Mouse (Mus musculus) kidney, postnatal 0 days (tissue): ENCODE measurements at regions not wholly inside any gene's neighbourhood (a gene's known extent, or its start where the extent isn't known, plus 50 kb on each side); places are given as distances from the start of the nearest gene placed in this dataset.

Experiments used
- ATAC-seq: fragments of 200-750 bp; cut with Nextera tagmentation; replicated peaks from 2 replicates; pipeline ENCODE4 v1.8.0; 2017; ENCODE audit warnings: low read depth, moderate number of reproducible peaks, moderate TSS enrichment, moderate library complexity; ENCODE audit not compliant: low FRiP score
- DNase-seq: peaks from one replicate; pipeline ENCODE4 v3.0.0-alpha.2; 2016; ENCODE audit warnings: low spot score
- H3K27ac ChIP-seq: fragments of 300-500 bp; sonication (generic); 2 replicates; pipeline ENCODE4 v1.5.1; 2014; ENCODE audit warnings: mild to moderate bottlenecking
- H3K27me3 ChIP-seq: fragments of 300-500 bp; sonication (generic); 2 replicates; pipeline ENCODE4 v1.6.1; 2014; ENCODE audit warnings: low read length, mixed read lengths; ENCODE audit not compliant: insufficient read depth
- H3K36me3 ChIP-seq: fragments of 300-500 bp; sonication (generic); 2 replicates; pipeline ENCODE4 v1.6.1; 2014; ENCODE audit warnings: low read length, mixed read lengths; ENCODE audit not compliant: insufficient read depth
- H3K4me1 ChIP-seq: fragments of 300-500 bp; sonication (generic); replicated peaks from 2 replicates; pipeline ENCODE4 v1.6.1; 2014; ENCODE audit warnings: antibody characterized with exemption, low read length, mixed read lengths; ENCODE audit not compliant: insufficient read depth
- H3K4me2 ChIP-seq: fragments of 300-500 bp; sonication (generic); 2 replicates; pipeline ENCODE4 v1.6.1; 2014; ENCODE audit warnings: mild to moderate bottlenecking, low read length, moderate library complexity, mixed read lengths
- H3K4me3 ChIP-seq: fragments of 300-500 bp; sonication (generic); replicated peaks from 2 replicates; pipeline ENCODE4 v1.5.1; 2014; ENCODE audit warnings: low read depth, low read length
- H3K9ac ChIP-seq: fragments of 300-500 bp; sonication (generic); 2 replicates; pipeline ENCODE4 v1.6.1; 2014; ENCODE audit warnings: low read depth, low read length
- H3K9me3 ChIP-seq: fragments of 300-500 bp; sonication (generic); replicated peaks from 2 replicates; pipeline ENCODE4 v1.6.1; 2016; ENCODE audit warnings: low read length, inconsistent platforms, mixed read lengths
- CTCF ChIP-seq: IDR thresholded peaks from 2 replicates; pipeline ENCODE4 v1.5.1; 2016; ENCODE audit warnings: antibody characterized with exemption, low read depth, mild to moderate bottlenecking, moderate library complexity
- WGBS: fragments of 180-500 bp; shearing (Covaris S2); extraction: QIAGEN DNeasy Blood & Tissue Kit; methylation state at CpG from one replicate; pipeline ENCODE4 v1.1.7; 2014; 5-methylcytosine and 5-hydroxymethylcytosine counted together

- H3K9me3 ChIP-seq = no peaks in the 10 kb centered on the region
- no peak overlapping the region for H3K27ac ChIP-seq
- no peak overlapping the region for H3K4me2 ChIP-seq
- no peak overlapping the region for H3K4me3 ChIP-seq
- no peak for TF ChIP-seq CTCF
- 77% methylated on average over 4 of the region's 4 CpGs for WGBS
- H3K36me3 ChIP-seq = no peaks in the 10 kb centered on the region
- no peak overlapping the region for H3K9ac ChIP-seq
- DNase-seq = peak; percentile 54
- H3K4me1 ChIP-seq = no peaks in the 10 kb centered on the region
- no peaks in the 10 kb centered on the region for H3K27me3 ChIP-seq
- ATAC-seq = no peak
Measured at GRCm38 (mm10) chr13:51293047-51293446, 115.4 kb upstream of the S1pr3 start.

GRCm38 (mm10) chr13:51295872-51296271 is 112.6 kb upstream of the S1pr3 start:
- H3K27me3 ChIP-seq = no peaks in the 10 kb centered on the region
- no peak overlapping the region for H3K4me3 ChIP-seq
- ATAC-seq (no peak), DNase-seq (no peak)
- WGBS = 23% methylated on average over 3 of the region's 3 CpGs
- TF ChIP-seq CTCF = no peak
- H3K27ac ChIP-seq = no peak overlapping the region
- no peaks in the 10 kb centered on the region for H3K4me1 ChIP-seq
- no peaks in the 10 kb centered on the region for H3K9me3 ChIP-seq
- no peak overlapping the region for H3K9ac ChIP-seq
- H3K4me2 ChIP-seq = no peak overlapping the region
- no peaks in the 10 kb centered on the region for H3K36me3 ChIP-seq

GRCm38 (mm10) chr13:51297231-51297880 is 111.1 kb upstream of the S1pr3 start:
- Histone ChIP-seq H3K9me3 (no peaks in the 10 kb centered on the region), H3K27me3 (no peaks in the 10 kb centered on the region), H3K27ac (0 out of 2 replicates have a peak overlapping the region, but pooled peaks have one; percentile 10), H3K4me1 (no peaks in the 10 kb centered on the region), H3K36me3 (no peaks in the 10 kb centered on the region), H3K4me2 (no peak overlapping the region), H3K4me3 (no peak overlapping the region), H3K9ac (no peak overlapping the region)
- no peak for ATAC-seq
- no peak for DNase-seq
- no peak for TF ChIP-seq CTCF
- 86% methylated on average over 13 of the region's 13 CpGs for WGBS

DNA sequence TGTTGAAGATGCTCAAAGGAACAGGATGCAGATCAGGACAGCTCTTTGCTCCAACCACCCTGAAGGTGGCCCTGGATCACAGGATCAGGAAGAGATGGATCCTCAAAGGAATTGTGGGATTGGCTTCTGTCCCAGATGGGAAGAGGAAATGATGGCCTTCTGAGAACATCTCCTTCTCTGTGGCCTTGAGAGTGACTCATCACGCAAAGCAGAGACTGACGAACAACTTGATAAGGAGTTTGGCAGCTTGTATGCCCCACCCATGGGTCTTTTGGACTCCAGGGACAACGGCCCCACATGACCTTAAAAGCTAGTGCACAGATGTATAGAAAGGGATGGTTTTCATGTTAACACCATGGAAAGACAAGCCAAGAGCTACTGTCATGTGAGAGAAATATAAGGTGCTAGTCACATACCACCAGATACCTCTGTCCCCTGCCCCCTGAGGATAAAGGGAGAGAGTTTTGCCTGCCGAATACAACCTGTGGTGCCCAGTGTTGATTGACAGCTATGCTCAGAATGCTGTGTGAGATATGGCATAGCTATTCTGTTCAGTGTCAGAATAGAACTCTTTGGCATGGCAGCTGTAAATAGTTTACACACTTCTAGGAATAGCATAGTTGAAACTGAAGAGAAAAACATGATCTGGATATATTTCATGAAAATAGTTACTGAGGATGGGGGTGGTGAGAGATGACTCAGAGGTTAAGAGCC is 109.2 kb upstream of the S1pr3 start:
- Histone ChIP-seq H3K4me1 (no peaks in the 10 kb centered on the region), H3K27me3 (no peaks in the 10 kb centered on the region), H3K27ac (no peak overlapping the region), H3K4me3 (no peak overlapping the region), H3K9ac (no peak overlapping the region), H3K9me3 (no peaks in the 10 kb centered on the region), H3K36me3 (no peaks in the 10 kb centered on the region), H3K4me2 (no peak overlapping the region)
- DNase-seq (no peak), ATAC-seq (no peak)
- no peak for TF ChIP-seq CTCF
- WGBS = 66% methylated on average over 4 of the region's 4 CpGs

DNA sequence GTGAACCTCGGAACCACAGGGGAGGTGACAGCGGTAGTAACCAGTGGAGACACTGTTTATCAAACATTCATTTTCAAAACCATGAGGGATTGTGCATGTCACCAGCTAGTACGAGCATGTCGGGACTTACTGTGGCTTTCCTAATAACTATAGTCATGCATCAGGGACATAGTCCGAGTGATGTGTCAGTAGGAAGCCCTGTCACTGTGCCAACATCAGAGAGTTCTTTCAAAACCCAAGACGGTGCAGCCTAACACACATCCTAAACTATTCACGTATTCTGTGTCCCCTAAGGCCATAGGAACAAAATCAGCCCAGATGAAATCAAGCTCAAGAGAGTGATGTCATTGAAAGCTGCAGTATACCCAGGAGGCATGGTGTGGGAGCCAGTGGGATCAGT is 107.0 kb upstream of the S1pr3 start:
- no peak overlapping the region for H3K27ac ChIP-seq
- DNase-seq (no peak), ATAC-seq (no peak)
- H3K27me3 ChIP-seq = no peaks in the 10 kb centered on the region
- no peak overlapping the region for H3K4me2 ChIP-seq
- H3K4me1 ChIP-seq = no peaks in the 10 kb centered on the region
- H3K4me3 ChIP-seq = no peak overlapping the region
- no peak for TF ChIP-seq CTCF
- 86% methylated on average over 7 of the region's 7 CpGs for WGBS
- no peak overlapping the region for H3K9ac ChIP-seq
- no peaks in the 10 kb centered on the region for H3K36me3 ChIP-seq
- H3K9me3 ChIP-seq = no peaks in the 10 kb centered on the region

GRCm38 (mm10) chr13:51303112-51303511 is 105.3 kb upstream of the S1pr3 start:
- ATAC-seq (no peak), DNase-seq (no peak)
- Histone ChIP-seq H3K36me3 (no peaks in the 10 kb centered on the region), H3K4me2 (no peak overlapping the region), H3K4me1 (no peaks in the 10 kb centered on the region), H3K27ac (no peak overlapping the region), H3K9me3 (no peaks in the 10 kb centered on the region), H3K9ac (no peak overlapping the region), H3K27me3 (no peaks in the 10 kb centered on the region), H3K4me3 (no peak overlapping the region)
- 68% methylated on average over 3 of the region's 3 CpGs for WGBS
- TF ChIP-seq CTCF = no peak
